Mouse (Mus musculus) hindbrain, embryonic 10.5 days (tissue): ENCODE results near the gene Mrps30. TPM values are rescaled to one million over a fixed set of nuclear protein-coding genes. Genes with fewer than 3 reads are reported as not detected.
"Not testable (repeated sequence)": the region's sequence is repeated elsewhere in the genome, so short reads cannot be mapped to it uniquely, and the experiment has no call there.

Experiments
- DNase-seq: peaks from one replicate; pipeline ENCODE4 v3.0.0-alpha.2; 2017; ENCODE audit warnings: low spot score
- H3K27ac ChIP-seq: fragments of 300-500 bp; sonication (generic); 2 replicates; pipeline ENCODE4 v1.5.1; 2016; ENCODE audit warnings: mild to moderate bottlenecking, moderate library complexity
- H3K27me3 ChIP-seq: fragments of 300-500 bp; sonication (generic); 2 replicates; pipeline ENCODE4 v1.6.1; 2016; ENCODE audit warnings: mild to moderate bottlenecking; ENCODE audit not compliant: poor library complexity, insufficient read depth, severe bottlenecking
- H3K36me3 ChIP-seq: fragments of 300-500 bp; sonication (generic); 2 replicates; pipeline ENCODE4 v1.6.1; 2016; ENCODE audit warnings: mild to moderate bottlenecking, moderate library complexity
- H3K4me1 ChIP-seq: fragments of 300-500 bp; sonication (generic); replicated peaks from 2 replicates; pipeline ENCODE4 v1.6.1; 2016; ENCODE audit warnings: mild to moderate bottlenecking
- H3K4me3 ChIP-seq: fragments of 300-500 bp; sonication (generic); 2 replicates; pipeline ENCODE4 v1.5.1; 2016; ENCODE audit warnings: mild to moderate bottlenecking, moderate library complexity
- H3K9me3 ChIP-seq: fragments of 300-500 bp; sonication (generic); 2 replicates; pipeline ENCODE4 v1.6.1; 2016; ENCODE audit warnings: mild to moderate bottlenecking, moderate library complexity
- WGBS: fragments of 180-500 bp; shearing (Covaris S2); methylation state at CpG from one replicate; pipeline ENCODE4 v1.1.7; 2016; 5-methylcytosine and 5-hydroxymethylcytosine counted together
- polyA plus RNA-seq: library from polyadenylated mRNA; unstranded; fragments of >200 nt; fragmentation: Nextera tagmentation; extraction: Ambion mirVana; gene quantifications from 2 replicates; pipeline ENCODE4 v1.2.1, GENCODE M21; 2016

Gene Mrps30
- 38.8 and 39.6 TPM in 2 replicates for polyA plus RNA-seq

DNA sequence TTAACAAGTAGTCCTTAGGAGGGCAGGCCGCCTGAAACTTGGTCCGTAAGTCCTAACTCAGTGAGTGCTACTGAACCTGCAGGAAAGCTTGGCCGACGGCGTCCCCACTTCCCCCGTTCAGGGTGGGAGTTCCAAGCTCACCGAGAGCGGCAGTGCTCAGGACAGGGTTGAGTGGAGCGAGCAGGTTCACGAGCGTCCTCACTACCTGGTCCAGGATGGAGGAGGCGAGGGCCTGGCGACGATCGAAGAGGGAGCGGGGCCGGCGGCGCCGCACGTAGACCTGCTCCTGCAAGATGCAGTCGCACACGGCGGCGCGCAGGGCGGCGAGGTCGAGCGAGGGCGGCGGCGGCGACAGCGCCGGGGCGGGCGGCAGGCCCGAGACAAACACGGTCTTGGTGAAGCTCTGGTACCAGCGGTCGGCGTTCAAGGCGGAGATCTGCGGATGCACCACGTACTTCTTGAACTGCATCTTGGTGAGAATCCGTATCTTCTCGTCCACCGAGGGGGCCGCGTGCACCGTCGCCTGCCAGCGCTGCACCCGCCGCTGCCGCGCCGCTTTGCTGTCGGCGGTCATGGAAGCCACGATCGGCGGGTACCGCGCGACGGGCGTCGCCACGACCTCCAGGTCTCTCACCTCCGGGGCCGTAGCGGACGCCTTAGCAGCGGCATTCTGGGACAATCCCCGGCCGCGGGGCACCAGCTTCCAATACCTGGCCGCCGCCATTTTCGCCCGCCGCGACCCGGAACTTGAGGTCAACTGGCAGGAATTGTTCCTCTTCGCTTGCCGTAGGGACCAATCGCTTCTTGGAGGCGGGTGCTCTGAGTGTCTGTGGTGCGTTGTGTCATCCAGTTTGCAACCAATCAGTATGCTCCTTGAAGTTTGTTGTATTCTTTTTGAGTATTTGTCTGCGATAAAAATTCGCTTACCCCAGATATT lies at the start of gene Mrps30, which contains the start of gene B430218F22Rik:
Gene Mrps30, minus strand, starts transcription at position 742 of the 937 bp plus-strand sequence.
Gene B430218F22Rik, plus strand, starts transcription at position 120 of the 937 bp plus-strand sequence.
- peak; percentile 94 for DNase-seq
- Histone ChIP-seq H3K27ac (peak within 1 kb of the TSS; percentile 96), H3K27me3 (no peaks in the 10 kb centered on the region), H3K4me1 (peaks cover 9% of the 10 kb centered on the region), H3K4me3 (peak within 1 kb of the TSS; percentile 94), H3K9me3 (no peaks in the 10 kb centered on the region), H3K36me3 (peaks cover 32% of the 10 kb centered on the region)
- WGBS, result under 1% methylated on average over 93 of the region's 93 CpGs

DNA sequence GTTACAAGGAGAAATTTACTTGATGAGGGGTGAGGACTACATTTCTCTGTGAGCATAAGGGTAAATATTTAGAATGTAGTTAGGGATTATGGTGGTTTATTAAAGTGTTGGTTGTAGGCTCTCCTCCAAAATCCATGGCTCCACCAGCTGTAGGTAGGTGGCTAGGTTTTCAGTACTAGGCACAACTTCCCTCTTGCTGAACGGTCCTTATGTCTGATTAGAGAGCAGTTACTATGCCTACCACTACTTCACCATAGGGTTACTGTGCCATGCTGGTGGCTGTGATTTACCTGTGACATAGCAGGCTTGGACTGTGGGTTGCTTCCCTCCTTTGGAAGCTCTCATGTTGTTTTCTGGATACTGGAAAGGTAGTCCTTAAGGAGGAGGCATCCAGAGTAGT lies 33.8 kb upstream of the Mrps30 start:
- Histone ChIP-seq H3K36me3 (no peaks in the 10 kb centered on the region), H3K9me3 (no peaks in the 10 kb centered on the region), H3K4me3 (no peak overlapping the region), H3K4me1 (no peaks in the 10 kb centered on the region), H3K27me3 (no peaks in the 10 kb centered on the region), H3K27ac (no peak overlapping the region)
- no peak for DNase-seq
- WGBS, result 73% methylated on average over 1 of the region's 1 CpGs

DNA sequence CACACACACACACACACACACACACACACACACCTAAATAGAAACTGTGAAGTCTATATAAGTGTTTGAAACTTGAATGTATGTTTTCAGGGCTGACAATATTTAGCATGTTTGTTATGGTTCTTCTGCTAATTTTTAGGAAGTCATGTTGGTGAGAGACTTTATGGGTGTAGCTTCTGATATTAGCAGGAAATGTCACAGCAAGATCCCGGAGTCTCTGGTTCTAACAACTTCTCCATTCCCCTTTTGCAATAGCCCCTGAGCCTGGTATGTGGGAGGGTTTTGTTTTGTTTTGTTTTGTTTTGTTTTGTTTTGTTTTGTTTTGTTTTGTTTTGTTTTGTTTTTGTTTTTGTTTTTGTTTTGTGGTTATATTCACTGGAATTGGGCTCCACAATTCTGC lies 33.4 kb upstream of the Mrps30 start:
- Histone ChIP-seq H3K4me3 (no peak overlapping the region), H3K36me3 (no peaks in the 10 kb centered on the region), H3K4me1 (no peaks in the 10 kb centered on the region), H3K27ac (no peak overlapping the region), H3K27me3 (no peaks in the 10 kb centered on the region), H3K9me3 (no peaks in the 10 kb centered on the region)
- WGBS, result 90% methylated on average over 1 of the region's 1 CpGs
- no peak for DNase-seq

DNA sequence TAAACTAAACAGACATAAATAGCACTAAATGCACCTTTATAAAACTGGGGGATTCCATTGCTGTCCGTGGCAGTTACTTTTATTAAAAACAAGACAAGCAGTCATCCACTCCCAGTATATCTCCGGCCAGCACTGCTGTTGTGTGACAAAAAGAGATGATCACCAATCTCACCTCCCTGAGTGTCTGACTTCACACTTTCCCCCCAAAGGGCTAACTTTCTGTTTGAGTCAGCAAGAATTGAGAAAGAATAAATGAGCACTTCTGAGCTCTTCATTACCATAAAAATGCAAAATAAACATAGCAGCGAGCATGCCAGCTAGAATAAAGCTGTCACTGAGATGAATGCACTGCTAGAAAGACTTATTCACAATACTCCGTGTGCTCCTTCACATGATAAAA lies 31.1 kb upstream of the Mrps30 start:
- no peaks in the 10 kb centered on the region for H3K36me3 ChIP-seq
- no peak overlapping the region for H3K4me3 ChIP-seq
- H3K4me1 ChIP-seq, result no peaks in the 10 kb centered on the region
- no peaks in the 10 kb centered on the region for H3K27me3 ChIP-seq
- H3K9me3 ChIP-seq, result no peaks in the 10 kb centered on the region
- no peak overlapping the region for H3K27ac ChIP-seq
- 52% methylated on average over 4 of the region's 4 CpGs for WGBS
- no peak for DNase-seq

DNA sequence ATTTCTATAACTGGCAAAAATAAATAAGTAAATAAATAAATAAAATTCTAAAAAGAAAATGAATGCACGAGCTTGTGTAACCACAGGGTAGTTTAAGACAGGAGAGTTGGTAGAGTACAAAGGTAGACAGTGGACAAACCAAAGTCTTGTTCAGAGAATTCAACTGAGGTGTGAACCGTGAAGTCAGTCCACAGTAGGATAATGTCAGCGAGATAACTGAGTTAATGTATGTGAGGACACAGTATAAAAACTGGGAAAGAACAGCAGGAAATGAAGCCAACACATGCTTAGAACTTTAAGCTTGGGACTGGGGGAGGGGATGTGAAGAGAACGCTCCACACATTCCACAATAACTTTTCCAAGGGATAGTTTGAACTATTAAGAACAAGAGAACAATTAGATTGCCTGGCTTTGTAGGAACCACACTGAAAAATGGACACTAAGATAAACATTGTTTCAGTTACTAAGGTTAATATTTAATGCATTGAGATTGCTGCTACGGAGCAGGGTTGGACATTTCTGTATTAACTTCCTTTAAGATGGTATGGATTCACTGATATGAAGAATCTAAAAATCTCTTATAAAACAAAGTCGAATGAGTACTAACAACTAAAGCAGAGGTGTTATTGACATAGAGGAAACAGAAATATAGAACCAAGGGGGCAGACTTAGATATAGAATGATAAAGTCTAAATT lies 24.4 kb upstream of the Mrps30 start:
- no peak overlapping the region for H3K27ac ChIP-seq
- no peaks in the 10 kb centered on the region for H3K4me1 ChIP-seq
- H3K9me3 ChIP-seq, result no peaks in the 10 kb centered on the region
- H3K4me3 ChIP-seq, result no peak overlapping the region
- no peaks in the 10 kb centered on the region for H3K36me3 ChIP-seq
- H3K27me3 ChIP-seq, result no peaks in the 10 kb centered on the region
- DNase-seq, result no peak
- 87% methylated on average over 6 of the region's 6 CpGs for WGBS

DNA sequence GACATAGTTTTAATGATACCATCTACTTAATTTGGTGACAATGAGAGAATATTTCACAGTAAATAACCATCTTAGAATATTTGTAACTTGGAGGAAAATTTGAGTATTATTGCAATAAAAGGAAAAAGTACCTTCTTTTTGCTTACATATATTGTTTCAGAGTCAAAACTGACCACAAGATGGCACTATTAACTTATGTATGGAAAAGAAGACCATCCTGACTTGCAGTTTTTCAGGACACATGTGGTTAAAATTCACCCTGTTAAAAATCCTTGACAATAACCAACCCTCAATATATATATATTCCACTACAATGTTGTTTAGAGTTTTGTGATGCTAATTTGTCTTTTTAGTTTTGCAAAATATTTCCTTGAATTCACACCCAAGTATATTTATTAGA lies 16.5 kb upstream of the Mrps30 start:
- Histone ChIP-seq H3K27me3 (no peaks in the 10 kb centered on the region), H3K36me3 (no peaks in the 10 kb centered on the region), H3K4me1 (no peaks in the 10 kb centered on the region), H3K9me3 (no peaks in the 10 kb centered on the region), H3K27ac (no peak overlapping the region), H3K4me3 (no peak overlapping the region)
- no peak for DNase-seq

DNA sequence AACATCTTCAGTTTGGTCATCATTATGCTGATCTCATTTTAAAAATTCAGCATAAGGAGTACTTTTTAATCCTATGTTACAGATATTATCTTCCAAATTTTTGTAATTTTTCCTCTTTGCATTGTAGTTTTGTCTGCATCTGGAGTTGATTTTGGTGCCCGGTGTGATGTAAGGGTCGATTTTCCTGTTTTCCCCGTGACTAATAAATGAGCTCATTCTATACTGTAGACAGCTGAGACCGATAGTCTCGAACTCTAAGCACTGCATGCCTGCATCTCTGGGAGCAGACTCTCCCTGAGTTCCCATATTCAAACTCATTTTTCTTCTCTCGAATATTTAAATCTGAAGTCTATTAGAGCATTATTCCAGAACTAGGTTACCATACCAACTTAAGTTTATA lies 13.3 kb upstream of the Mrps30 start:
- Histone ChIP-seq H3K27ac (no peak overlapping the region), H3K4me1 (no peaks in the 10 kb centered on the region), H3K9me3 (no peaks in the 10 kb centered on the region), H3K36me3 (no peaks in the 10 kb centered on the region), H3K27me3 (no peaks in the 10 kb centered on the region), H3K4me3 (no peak overlapping the region)
- 67% methylated on average over 6 of the region's 6 CpGs for WGBS
- DNase-seq, result no peak

DNA sequence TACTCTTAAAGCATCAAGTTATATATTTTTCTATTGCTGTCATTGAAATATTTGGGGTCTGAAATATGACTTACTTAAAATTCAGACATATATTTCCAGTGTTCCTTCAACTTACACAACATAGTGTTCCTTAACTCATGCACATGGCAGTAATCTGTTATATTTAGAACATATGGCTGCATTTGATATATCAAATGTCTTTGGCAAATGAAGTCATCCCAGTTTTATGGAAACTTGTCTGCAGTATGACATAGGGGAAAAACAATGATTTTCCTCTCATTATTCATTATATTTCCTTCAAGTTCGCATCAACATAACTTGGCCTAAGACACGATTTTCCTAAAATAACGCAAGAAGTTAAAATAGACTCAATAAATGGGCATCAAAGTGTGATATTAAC lies 8.8 kb upstream of the Mrps30 start:
- no peak for DNase-seq
- H3K4me1 ChIP-seq, result no peaks in the 10 kb centered on the region
- no peaks in the 10 kb centered on the region for H3K9me3 ChIP-seq
- H3K27me3 ChIP-seq, result no peaks in the 10 kb centered on the region
- H3K27ac ChIP-seq, result no peak overlapping the region
- no peak overlapping the region for H3K4me3 ChIP-seq
- H3K36me3 ChIP-seq, result no peaks in the 10 kb centered on the region
- 91% methylated on average over 3 of the region's 3 CpGs for WGBS

DNA sequence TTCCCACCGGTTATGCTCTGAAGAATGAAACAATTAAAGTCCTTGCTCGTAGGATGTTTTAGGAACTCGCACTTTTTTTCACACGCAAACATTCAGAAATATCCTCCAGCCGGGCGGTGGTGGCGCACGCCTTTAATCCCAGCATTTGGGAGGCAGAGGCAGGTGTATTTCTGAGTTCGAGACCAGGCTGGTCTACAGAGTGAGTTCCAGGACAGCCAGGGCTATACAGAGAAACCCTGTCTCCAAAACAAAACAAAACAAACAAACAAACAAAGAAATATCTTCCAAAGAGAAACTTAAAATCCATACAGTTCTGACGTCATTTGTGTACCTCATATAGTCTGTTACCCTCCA lies 373 bp upstream of the Mrps30 start:
- WGBS, result 12% methylated on average over 10 of the region's 10 CpGs
- not testable (repeated sequence) for H3K4me1 ChIP-seq, DNase-seq, H3K9me3 ChIP-seq, H3K27me3 ChIP-seq
- Histone ChIP-seq H3K27ac (peak overlapping the region; percentile 96; the same call in 1 of the 2 replicates), H3K4me3 (peak overlapping the region; percentile 94), H3K36me3 (peaks cover 27% of the 10 kb centered on the region)

DNA sequence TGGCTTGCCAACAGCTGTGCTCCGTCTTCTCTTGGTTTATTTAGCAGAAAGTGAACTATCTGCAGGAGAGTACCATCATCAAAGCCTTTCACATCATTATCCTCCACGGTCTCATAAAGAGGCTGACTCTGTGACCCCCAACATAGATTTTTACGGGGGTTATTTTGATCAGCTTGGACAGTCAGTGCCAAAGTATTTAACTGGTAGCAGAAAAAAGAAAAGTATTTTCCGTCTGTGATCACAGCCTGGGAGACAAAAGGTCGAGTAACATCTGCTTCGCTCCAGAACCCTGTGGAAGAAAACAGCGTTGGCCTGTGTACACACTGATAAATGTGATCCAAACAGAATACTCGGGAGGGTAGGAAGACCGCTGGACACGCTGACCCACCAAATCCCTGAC lies 6.7 kb downstream of the Mrps30 start:
- no peak for DNase-seq
- H3K4me1 ChIP-seq, result peaks cover under 1% of the 10 kb centered on the region; the same call in 1 of the 2 replicates
- H3K9me3 ChIP-seq, result no peaks in the 10 kb centered on the region
- H3K4me3 ChIP-seq, result no peak overlapping the region
- H3K27me3 ChIP-seq, result no peaks in the 10 kb centered on the region
- peaks cover 77% of the 10 kb centered on the region for H3K36me3 ChIP-seq
- H3K27ac ChIP-seq, result no peak overlapping the region
- 85% methylated on average over 10 of the region's 10 CpGs for WGBS

DNA sequence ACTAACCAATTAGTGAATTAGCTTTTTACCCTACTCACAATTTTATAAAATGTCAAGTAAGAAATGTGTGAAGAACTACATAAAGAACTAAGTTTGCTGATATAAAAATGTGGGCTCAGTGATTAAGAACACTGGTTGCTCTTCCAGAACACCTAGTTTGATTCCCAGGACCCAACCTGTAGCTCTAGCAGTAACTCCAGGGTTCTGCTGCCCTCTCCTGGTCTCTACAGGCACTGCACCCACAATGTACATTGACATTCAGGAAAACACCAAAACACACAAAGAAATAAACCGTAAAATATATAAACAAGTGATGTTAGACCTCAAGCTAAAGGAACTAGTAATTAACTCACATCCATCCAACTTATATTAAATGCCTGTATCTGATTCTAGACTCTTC lies 7.9 kb downstream of the Mrps30 start:
- H3K9me3 ChIP-seq, result no peaks in the 10 kb centered on the region
- no peak overlapping the region for H3K4me3 ChIP-seq
- H3K36me3 ChIP-seq, result peaks cover 67% of the 10 kb centered on the region
- peak; percentile 44 for DNase-seq
- WGBS, result 72% methylated on average over 1 of the region's 1 CpGs
- no peak overlapping the region for H3K27ac ChIP-seq
- H3K4me1 ChIP-seq, result no peaks in the 10 kb centered on the region
- H3K27me3 ChIP-seq, result no peaks in the 10 kb centered on the region

DNA sequence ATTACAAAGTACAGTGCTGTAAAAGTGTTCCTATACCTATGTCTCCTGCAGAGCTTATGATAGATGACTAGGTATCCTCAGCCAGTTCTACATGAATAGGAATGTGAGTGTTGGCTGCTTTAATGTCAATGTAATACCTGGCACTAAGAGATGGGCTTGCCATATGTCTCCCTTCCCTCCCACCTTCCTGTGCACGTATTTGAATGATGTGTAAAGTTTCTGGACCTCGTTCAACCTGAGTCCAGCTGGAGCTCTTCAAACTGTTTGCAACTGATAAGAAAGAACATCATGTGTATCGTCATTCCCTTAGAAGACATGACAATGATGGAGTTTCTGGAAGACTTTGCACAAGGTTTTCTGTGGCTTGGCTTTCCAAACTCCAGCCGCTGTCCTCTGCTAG lies 14.2 kb downstream of the Mrps30 start:
- H3K9me3 ChIP-seq, result no peaks in the 10 kb centered on the region
- DNase-seq, result no peak
- no peaks in the 10 kb centered on the region for H3K4me1 ChIP-seq
- no peak overlapping the region for H3K4me3 ChIP-seq
- H3K27ac ChIP-seq, result no peak overlapping the region
- WGBS, result 88% methylated on average over 4 of the region's 4 CpGs
- peaks cover 13% of the 10 kb centered on the region for H3K36me3 ChIP-seq
- H3K27me3 ChIP-seq, result no peaks in the 10 kb centered on the region

DNA sequence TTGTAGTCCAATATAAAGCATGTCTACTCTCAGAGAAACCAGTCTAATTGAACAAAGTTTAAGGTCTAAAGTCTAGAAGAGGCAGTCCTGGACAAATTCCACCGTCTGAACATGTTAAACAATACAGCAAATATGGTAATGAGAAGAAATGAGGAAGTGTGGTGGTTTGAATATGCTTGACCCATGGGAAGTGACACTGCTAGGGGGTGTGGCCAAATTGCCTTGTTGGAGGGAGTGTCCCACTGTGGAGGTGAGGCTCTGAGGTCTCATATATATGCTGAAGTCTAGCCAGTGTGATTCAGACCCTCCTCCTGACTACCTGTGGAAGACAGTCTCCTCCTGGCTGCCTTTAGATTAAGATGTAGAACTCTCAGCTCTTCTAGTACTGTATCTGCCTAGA lies 21.3 kb downstream of the Mrps30 start:
- 70% methylated on average over 1 of the region's 1 CpGs for WGBS

More for the DNA sequence above, 21.3 kb downstream of the Mrps30 start:
- Histone ChIP-seq H3K9me3 (no peaks in the 10 kb centered on the region), H3K36me3 (no peaks in the 10 kb centered on the region), H3K27ac (no peak overlapping the region), H3K4me1 (no peaks in the 10 kb centered on the region), H3K4me3 (no peak overlapping the region), H3K27me3 (no peaks in the 10 kb centered on the region)
- no peak for DNase-seq
